Mouse (Mus musculus) forelimb bud, embryonic 11.5 days (tissue): ENCODE results near the gene Paxx.
"Not testable (repeated sequence)": the region's sequence is repeated elsewhere in the genome, so short reads cannot be mapped to it uniquely, and the experiment has no call there.

Source experiments
- DNase-seq: peaks from one replicate; pipeline ENCODE4 v3.0.0-alpha.2; 2012; ENCODE audit warnings: low read depth, low spot score

Gene Paxx

DNA sequence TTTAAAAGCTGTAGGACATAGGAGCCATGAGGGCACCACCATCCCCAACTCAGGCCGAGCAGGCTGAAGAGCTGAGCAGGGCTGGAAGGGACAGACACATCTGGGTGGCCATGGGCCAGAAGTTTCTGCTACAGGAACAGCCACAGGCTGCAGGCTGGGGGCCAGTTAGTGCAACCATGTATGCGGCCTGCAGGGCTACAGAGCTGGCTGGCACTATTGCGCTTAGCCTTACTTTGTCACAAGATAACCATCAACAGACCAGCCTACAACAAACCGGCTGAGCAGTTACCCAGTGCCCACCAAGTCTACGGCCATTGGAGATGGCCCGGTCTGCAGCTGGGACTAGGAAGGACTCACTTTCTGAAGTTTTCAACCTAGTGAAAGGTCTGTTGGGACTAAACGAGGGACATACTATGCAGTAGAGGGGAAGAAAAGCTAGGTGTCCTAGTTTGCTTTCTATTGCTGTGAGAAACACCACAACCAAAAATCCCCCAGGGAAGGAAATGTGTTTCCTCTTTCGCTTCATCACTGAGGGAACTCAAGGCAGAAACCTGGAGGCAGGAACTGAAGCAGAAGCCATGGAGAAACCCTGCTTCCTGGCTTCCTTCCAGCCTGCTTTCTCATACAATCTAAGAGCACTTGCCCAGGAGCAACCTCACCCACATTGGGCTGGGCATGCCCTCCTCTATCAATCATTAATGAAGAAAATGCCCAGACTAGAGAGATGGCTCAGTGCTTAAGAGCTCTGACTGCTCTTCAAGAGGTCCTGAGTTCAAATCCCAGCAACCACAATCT, 9.8 kb downstream of the Paxx start:
- no peak for DNase-seq

DNA sequence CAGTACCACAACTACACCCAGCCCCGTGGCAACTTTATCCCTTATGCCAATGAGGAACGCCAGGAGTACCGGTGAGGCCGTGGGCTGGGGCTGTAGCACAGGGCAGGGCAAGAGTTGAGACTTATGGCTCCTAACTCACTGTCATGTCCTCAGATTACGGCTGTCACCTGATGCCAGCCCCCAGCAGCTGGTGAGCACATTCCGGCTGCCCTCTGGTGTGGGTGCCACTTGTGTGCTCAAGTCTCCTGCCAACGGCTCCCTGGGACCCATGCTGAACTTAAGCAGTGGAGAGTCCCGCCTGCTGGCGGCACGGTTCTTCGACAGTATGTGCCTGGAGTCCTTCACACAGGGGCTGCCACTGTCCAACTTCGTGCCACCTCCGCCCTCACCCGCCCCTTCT, 18.2 kb downstream of the Paxx start:
- DNase-seq, result no peak

DNA sequence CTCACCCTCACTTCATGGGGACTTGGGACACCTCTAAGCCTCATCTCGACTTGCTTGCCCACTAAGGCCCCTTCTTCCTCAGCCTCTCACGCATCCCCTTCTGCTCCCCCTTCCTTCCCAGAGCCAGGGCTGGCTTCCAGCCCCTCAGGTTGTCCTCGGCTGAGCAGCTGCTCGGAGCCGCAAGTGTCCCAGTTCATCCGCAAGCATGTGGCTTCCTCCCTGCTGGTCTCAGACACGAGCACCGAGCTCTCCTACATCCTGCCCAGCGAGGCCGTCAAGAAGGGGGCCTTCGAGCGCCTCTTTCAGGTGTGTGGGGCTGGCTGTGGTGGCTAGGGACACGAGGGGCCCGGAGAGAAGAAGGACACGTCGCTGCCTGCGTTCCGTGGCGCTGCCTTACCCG, 19.8 kb downstream of the Paxx start:
- DNase-seq, result no peak

DNA sequence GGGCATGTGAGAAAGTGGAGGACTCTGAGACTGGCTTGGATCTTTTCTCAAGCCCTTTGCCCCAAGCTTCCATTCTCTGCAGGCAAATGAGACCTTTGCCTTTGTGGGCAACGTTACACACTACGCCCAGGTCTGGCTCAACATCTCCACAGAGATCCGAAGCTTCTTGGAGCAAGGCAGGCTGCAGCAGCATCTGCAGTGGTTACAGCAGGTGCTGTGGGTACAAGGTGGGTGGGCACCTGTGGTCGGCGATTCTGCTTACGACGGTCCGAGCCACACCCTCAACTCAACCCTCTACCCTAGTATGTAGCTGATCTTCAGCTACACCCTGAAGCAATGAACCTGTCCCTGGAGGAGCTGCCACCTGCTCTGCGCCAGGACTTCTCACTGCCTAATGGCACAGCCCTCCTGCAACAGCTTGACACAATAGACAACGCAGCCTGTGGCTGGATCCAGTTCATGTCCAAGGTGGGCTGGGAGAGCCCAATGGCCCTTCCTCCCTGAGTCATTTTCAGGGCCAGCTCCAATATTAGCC, 24.5 kb downstream of the Paxx start:
- DNase-seq, result no peak

DNA sequence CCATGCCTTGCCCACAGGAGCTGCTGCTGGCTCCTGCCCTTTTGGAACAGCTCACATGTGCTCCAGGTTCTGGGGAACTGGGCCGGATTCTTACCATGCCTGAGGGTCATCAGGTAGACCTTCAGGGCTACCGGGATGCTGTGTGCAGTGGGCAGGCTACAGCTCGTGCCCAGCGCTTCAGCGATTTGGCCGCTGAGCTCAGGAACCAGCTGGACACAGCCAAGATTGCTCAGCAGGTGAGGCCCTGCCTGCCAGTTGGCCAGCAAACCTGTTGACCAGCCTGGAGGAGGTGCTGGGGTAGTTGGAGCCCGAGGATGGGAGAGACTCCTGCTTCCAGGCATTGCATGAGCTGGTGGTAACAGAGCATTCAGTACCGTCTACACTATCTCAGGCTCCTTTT, 26.6 kb downstream of the Paxx start:
- DNase-seq, result no peak

DNA sequence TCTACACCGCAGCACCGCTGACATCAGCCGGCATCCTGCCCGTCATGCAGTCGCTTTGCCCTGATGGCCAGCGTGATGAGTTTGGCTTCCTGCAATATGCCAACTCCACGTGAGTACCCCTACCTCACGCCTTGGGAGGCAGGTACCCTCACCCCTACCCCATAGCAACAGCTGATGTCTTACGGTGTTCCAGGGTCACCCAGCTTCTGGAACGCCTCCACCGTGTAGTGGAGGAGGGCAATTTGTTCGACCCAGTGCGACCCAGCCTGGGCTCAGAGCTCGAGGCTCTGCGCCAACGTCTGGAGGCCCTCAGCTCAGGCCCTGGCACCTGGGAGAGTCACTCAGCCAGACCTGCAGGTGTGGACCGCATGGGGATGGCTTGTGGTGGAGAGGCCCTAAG, 27.8 kb downstream of the Paxx start:
- DNase-seq, result no peak

DNA sequence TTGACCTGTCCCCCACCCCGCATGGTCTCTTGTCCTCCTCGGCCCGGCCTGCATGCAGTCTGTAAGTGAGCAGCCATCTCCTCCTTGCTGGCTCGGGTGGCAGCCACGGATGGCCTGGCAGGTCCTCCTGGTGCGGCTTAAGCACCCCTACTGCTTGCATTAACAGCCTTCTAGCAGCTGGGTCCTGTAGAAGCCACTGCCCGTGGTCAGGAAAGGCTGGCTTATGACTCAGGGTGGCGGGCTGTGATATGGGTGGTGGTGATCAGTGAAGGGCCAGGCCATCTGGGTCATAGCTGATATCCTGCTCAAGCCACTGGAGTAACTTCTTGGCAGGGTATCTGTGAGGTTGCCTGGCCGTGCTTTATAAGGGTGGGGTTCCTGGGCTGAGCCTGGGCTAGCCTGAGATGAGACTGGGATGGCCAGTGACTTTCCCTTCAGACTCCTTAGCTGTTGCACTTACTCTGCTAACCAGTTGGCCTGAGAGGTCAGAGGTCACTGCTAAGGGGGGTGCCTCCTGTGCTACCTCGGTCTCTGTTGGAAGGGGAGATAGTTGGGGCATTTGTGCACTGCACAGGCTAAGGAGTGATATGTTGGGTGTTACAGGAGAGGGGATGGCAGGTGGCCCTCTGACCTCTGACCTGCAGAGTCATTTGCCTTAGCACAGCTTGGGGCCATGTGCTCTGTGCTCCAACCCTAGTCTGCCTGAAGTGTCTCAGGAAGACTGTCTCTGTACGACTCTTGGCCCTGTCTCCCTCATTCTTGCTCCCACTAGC, 28.4 kb downstream of the Paxx start:
- no peak for DNase-seq

DNA sequence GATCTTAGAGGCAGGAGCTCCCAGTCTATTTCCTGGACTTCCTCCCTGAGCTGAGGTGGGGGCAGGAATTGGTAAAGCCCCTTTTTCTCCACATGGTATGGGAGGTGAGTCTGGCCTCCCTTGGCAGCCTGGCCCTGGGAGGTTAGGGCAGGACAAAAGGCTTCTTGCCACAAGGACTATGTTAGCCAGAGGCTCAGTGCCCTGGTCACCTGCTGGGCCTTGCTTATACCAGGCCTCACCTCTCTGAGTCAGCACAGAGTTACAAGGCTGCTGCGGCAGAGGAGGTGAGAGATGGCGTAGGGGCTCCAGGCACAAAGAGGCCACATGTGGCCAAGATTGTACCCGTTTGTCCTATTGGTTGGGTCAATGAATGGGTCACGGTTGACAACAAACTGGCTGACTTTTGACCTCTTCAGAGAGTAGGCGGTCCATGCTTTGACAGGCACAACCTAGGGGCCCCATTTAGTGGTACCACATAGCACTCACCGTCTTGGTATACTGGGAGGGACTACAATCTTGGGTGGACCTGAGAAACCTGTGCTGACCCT, 29.5 kb downstream of the Paxx start:
- no peak for DNase-seq

DNA sequence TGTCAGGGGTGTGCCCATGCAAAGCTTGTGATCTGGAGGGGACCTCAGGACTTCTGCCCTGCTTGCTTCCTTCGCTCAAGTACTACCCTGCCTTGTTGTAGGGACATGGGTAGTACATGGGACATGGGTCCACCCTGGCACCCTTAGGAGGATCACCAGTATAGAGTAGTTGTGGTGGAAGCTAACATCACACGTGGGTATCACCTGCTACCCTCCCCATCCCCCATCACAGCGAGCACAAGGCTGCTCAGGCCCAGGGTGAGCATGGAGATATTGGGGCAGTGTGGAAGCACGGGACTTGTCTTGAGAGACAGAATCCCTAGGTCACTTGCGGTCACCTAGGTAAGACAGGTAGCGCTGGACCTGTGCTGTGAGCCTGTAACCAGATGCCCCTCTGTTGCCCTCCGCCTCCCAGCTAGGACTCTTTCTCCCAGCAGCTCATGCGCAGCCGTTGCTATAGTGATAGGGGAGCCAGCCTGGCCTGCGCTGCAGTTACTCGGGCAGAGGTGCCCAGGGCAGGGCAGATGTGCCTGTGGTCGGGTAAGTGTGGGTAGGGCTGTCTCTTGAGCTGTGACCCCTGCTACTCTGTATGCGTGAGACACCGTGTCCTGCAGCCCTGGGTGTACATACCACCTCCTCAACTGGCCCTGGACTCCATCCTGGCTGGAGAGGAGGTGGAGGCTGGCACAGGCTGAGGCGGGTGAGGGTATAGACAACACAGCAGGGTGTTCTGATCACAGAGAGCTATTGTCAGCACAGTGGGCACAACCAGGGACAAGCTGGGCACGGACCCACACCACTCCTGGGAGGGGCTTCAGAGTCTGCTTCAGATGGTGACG, 30.3 kb downstream of the Paxx start:
- no peak for DNase-seq

DNA sequence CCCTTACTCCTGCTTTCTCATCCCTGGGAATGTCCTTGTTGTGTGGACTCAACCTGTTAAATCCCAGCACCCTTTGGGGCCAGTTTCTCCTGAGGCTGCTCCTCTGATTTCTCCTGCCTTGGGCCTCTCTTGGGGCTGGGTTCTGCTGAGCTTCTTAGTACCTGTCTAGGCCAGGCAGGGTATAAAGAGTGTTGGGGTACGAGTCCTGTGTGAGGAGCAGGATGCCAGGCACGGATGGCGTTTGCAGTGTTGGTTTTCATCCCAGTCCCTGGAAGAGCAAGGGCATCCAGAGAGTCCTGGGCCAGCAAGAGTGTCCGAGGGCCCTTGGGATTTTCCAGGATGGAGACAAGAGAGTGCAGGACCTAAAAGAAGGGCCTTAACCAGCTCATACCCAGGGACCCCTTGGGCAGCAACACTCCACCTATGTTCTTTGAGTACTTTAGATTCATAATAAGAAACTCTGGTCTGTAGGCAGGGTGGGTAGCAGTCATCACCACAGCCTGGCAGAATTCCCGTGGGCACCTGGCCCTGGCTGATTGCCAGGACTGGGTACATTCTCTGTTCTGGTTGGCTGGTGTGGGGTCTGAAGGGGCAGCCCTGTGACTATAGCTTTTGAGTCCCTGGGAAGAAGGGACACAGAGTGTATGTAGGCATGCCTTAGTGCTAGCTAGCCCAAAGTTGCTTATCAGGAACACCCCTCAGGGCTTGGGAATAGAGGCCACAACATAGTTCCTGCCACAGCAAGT, 31.3 kb downstream of the Paxx start:
- no peak for DNase-seq

DNA sequence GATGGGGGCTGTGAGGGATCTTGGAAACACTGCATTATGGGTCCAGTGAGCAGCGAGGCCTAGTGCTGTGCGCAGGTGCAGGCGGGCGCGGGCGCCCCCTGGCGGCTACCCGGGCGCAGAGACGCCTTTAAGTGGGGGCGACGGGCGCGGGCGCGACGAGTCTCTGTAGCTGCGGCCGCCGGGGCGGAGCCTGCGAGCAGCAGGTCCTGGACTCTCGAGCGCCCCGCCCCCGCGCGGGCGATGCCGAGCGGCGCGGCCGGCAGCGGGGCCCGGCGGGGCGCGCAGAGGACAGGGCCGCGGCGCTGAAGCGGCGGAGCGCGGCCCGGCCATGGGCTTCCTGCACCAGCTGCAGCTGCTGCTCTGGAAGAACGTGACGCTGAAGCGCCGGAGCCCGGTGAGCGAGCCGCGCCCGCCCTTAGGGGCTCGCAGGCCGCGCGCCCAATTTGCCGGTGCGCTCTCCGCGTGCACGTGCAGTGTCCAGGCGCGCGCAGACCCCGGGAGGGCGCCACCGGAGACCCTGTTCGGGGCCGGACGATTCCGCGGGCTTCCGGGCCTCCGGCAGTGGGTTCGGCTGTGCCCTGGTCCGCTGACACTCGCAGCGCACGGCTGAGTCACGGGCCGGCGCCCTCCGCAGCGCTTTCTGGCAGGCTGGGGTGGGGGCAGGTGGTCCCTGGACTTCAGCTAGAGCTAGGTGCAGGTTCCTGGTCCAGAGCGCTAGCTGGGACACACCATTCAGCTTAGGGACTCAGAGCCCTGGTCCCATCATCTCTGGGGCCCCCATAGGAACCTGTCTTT, 32.3 kb downstream of the Paxx start, which contains the start of gene Abca2:
Abca2 (plus strand) TSS at position 262 of the 795 bp plus-strand sequence.
- peak; percentile 89 for DNase-seq

DNA sequence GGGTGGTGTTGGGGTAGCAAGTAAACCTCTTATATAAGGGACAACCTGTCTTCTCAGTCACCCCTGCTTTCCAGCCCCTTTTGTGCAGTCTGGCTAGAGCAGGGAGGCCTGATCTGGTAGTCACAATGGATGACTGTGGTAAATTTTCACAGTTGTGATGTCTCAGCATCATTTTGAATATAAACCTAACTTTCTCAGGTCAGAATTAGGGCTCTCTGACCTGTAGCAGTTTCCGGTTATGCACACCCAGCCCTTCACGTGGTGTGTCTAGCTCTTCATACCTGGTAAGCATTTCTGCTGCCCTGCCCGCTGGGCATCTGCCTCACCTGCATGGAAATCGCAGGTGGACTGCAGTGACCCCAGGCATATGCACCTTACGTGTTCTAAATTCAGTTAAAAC, 33.6 kb downstream of the Paxx start:
- DNase-seq, result no peak

DNA sequence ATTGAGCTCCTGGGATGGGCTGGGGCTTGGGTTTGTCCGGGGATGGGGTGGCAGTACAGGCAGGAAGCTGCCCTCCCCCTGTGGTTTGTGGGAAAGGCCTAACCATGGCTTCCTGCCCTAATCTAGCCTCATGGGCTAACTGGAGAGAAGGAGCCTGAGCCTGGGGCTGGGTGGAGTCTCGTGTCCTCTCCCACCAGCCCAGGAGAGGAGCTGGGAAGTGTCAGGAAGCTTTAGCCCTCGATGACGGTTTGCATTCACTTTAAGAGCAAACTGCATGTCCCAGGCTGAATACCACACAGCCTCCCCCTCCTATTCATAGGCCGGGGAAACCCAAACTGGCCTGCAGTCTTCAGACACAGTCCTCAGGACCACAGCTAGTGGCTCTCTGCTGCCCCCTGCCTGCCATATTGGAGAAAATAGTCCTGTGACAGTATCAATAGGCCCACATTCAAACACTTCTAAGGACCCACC, 34.1 kb downstream of the Paxx start:
- peak; percentile 63 for DNase-seq

DNA sequence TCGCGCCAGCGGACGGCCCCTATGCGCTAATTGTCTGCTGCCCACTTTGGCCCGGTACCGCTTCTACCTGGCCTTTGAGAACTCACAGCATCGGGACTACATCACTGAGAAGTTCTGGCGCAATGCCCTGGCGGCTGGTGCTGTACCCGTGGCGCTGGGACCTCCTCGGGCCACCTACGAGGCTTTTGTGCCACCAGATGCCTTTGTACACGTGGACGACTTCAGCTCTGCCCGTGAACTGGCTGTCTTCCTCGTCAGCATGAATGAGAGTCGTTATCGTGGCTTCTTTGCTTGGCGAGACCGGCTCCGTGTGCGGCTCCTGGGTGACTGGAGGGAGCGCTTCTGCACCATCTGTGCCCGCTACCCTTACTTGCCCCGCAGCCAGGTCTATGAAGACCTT, 35.4 kb downstream of the Paxx start:
- no peak for DNase-seq

DNA sequence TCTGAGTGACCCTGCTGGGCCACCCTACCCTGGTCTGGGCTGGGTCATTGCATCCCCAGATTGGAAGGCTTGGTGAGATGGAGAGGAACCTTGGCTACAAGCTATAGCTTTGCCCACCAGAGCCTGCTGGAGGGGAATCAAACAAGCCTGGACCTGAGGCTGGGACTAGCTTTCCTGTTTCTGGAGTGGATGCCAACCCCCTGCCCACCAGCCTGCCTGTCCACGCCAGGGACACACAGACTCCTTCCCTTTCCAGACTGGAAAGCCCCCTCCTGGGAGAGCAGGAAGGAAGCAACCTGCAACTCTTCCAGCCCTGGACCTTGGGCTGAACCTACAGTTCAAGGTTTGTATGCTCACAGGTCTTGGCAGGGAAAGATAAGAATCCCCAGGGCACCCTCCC, 37.3 kb downstream of the Paxx start:
- DNase-seq, result no peak

DNA sequence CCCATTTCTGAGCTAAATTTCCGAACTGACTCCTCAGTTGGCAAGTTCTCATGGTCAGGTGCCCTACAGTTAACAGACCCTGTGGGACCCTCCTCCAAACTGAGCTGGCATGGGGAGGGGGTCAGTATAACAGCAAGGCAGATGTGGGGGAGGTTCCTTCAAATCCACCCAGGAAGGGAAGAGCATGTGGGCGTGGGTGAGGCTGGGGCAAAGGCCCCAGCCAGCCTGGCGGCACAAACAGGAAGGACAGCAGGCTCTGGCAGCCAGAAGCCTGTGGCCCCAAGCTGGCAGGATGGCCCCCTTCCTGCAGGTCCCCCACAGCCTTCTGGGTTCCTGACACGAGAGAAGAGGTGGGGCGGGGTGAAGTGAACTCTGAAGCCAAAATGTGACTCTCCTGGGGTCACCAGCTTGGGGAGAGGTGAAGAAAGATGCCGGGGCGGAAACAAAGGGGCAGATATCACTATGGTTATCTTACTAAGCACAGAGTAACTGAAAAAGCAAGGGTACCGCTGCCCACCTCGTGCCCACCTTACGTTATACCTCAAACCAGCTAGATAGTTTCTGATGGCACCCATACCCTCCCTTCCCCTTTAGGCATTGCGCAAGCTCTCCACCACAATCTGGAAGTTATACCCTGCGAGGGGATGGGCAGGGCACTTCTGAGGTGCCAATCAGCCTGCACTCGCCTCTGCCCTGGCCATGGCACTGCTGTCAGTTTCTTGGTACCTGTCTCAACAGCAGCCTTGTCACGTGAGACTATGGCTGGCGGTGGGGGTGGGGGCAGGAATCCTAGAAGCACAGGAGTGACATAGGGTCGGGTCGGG, 38.1 kb downstream of the Paxx start, which contains the start of gene Fut7:
Fut7 (plus strand) TSS at position 681 of the 824 bp plus-strand sequence.
- DNase-seq, result no peak

DNA sequence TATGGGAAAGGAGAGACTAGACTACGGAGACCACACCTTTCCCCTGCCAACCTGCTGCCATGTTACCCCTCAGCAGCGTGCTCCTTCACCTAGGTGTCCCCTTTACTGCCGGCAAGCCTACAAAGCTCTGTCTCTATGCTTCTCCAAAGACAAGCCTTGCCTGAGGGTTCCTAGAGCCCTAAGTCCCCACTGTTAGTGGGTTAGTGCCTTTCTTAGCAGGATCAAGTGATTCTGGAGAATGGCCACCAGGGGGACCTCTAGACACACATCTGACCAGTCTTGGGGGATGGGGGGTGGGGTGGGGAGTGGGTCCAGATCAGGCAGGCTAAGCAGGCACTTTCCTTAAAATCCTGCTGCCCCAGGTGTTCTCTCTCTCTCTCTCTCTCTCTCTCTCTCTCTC, 39.0 kb downstream of the Paxx start:
- DNase-seq, result peak; percentile 80

DNA sequence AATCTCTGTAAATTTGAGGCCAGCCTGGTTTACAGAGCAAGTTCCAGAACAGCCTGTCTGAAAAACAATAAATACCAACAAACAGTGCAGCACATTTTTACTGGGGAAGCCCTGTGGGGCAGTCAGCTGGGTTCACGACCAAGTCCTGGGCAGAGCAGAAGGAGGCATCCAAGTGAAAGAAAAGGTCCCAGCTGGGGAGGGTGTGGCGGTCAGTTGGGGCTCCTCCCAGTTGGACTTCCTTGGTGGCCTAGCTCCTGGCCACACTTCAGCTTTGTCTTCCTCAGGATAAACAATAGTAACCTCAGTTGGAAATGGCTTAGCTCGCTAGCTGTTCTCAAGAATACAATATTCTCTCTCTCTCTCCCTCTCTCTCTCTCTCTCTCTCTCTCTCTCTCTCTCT, 43.5 kb downstream of the Paxx start:
- no peak for DNase-seq

DNA sequence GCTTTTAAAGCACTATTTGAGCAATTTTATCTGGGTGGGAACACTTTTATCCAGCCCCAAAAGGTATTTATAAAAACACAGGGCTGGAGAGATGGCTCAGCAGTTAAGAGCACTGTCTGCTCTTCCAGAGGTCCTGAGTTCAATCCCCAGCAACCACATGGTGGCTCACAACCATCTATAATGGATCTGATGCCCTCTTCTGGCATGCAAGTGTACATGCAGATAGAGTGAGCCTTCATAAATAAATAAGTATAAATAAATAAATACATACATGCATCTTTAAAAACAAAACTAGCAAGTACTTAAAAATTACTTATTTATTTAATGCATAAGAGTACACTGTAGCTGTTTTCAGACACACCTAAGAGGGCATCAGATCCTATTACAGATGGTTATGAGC, 47.5 kb downstream of the Paxx start:
- DNase-seq, result not testable (repeated sequence)
